Mouse (Mus musculus): Measurements from ENCODE around the gene Mindy4. TPM values are rescaled to one million over a fixed set of nuclear protein-coding genes. Genes with fewer than 3 reads are reported as not detected.

Gene Mindy4
- polyA plus RNA-seq, 1 experiment from 2014 or later = 9.2 TPM

GRCm38 (mm10) chr6:55252731-55253247 lies 49.6 kb downstream of the Mindy4 start:
- 80% methylated on average over 8 of the region's 8 CpGs for WGBS (ENCODE audit: insufficient replicate concordance)

GRCm38 (mm10) chr6:55256500-55257191 lies 53.5 kb downstream of the Mindy4 start:
- ATAC-seq (replicated peaks; ENCODE audit: insufficient number of reproducible peaks, low FRiP score, low TSS enrichment) = no peak
- H3K9ac ChIP-seq (ENCODE audit: low read depth, low read length) = no peak overlapping the region
- no peaks in the 10 kb centered on the region for H3K27me3 ChIP-seq (ENCODE audit: control insufficient read depth, insufficient read depth, low read length)
- no peaks in the 10 kb centered on the region for H3K4me1 ChIP-seq (ENCODE audit: control insufficient read depth, insufficient read depth, low read length)
- no peaks in the 10 kb centered on the region for H3K9me3 ChIP-seq (replicated peaks; ENCODE audit: control insufficient read depth, low read length)
- WGBS (ENCODE audit: insufficient replicate concordance) = 74% methylated on average over 13 of the region's 13 CpGs
- H3K4me2 ChIP-seq = no peak overlapping the region
- H3K27ac ChIP-seq (ENCODE audit: low read depth, low read length) = no peak overlapping the region
- no peak overlapping the region for H3K4me3 ChIP-seq (ENCODE audit: low read depth, low read length)
- H3K36me3 ChIP-seq (ENCODE audit: control insufficient read depth, insufficient read depth, low read length) = no peaks in the 10 kb centered on the region

More at GRCm38 (mm10) chr6:55252731-55253247, 49.6 kb downstream of the Mindy4 start:
- no peak overlapping the region for H3K9ac ChIP-seq (ENCODE audit: low read depth, low read length)
- H3K27ac ChIP-seq (ENCODE audit: low read depth, low read length) = no peak overlapping the region
- H3K36me3 ChIP-seq (ENCODE audit: control insufficient read depth, insufficient read depth, low read length) = no peaks in the 10 kb centered on the region
- H3K4me1 ChIP-seq (ENCODE audit: control insufficient read depth, insufficient read depth, low read length) = no peaks in the 10 kb centered on the region
- H3K27me3 ChIP-seq (ENCODE audit: control insufficient read depth, insufficient read depth, low read length) = no peaks in the 10 kb centered on the region
- ATAC-seq (replicated peaks; ENCODE audit: insufficient number of reproducible peaks, low FRiP score, low TSS enrichment) = no peak
- H3K4me2 ChIP-seq = no peak overlapping the region
- no peak overlapping the region for H3K4me3 ChIP-seq (ENCODE audit: low read depth, low read length)
- no peaks in the 10 kb centered on the region for H3K9me3 ChIP-seq (replicated peaks; ENCODE audit: control insufficient read depth, low read length)

GRCm38 (mm10) chr6:55257246-55257645 lies 54.1 kb downstream of the Mindy4 start:
- no peaks in the 10 kb centered on the region for H3K9me3 ChIP-seq (replicated peaks; ENCODE audit: control insufficient read depth, low read length)
- whole genome bisulfite sequencing (ENCODE audit: insufficient replicate concordance) = 80% methylated on average over 7 of the region's 7 CpGs

GRCm38 (mm10) chr6:55258428-55259325 lies 55.5 kb downstream of the Mindy4 start:
- Histone ChIP-seq H3K27me3 (ENCODE audit: control insufficient read depth, insufficient read depth, low read length) (no peaks in the 10 kb centered on the region), H3K4me1 (ENCODE audit: control insufficient read depth, insufficient read depth, low read length) (no peaks in the 10 kb centered on the region; the same call in none of the 2 replicates), H3K36me3 (ENCODE audit: control insufficient read depth, insufficient read depth, low read length) (no peaks in the 10 kb centered on the region), H3K4me3 (ENCODE audit: low read depth, low read length) (no peak overlapping the region), H3K27ac (ENCODE audit: low read depth, low read length) (no peak overlapping the region), H3K9me3 (replicated peaks; ENCODE audit: control insufficient read depth, low read length) (no peaks in the 10 kb centered on the region), H3K9ac (ENCODE audit: low read depth, low read length) (no peak overlapping the region), H3K4me2 (no peak overlapping the region)
- ATAC-seq (replicated peaks; ENCODE audit: insufficient number of reproducible peaks, low FRiP score, low TSS enrichment) = no peak
- WGBS (ENCODE audit: insufficient replicate concordance) = 71% methylated on average over 14 of the region's 14 CpGs

More at GRCm38 (mm10) chr6:55257246-55257645, 54.1 kb downstream of the Mindy4 start:
- Histone ChIP-seq H3K36me3 (ENCODE audit: control insufficient read depth, insufficient read depth, low read length) (no peaks in the 10 kb centered on the region), H3K27me3 (ENCODE audit: control insufficient read depth, insufficient read depth, low read length) (no peaks in the 10 kb centered on the region), H3K4me3 (ENCODE audit: low read depth, low read length) (no peak overlapping the region), H3K27ac (ENCODE audit: low read depth, low read length) (no peak overlapping the region), H3K4me1 (ENCODE audit: control insufficient read depth, insufficient read depth, low read length) (no peaks in the 10 kb centered on the region), H3K9ac (ENCODE audit: low read depth, low read length) (no peak overlapping the region), H3K4me2 (no peak overlapping the region)
- no peak for ATAC-seq (replicated peaks; ENCODE audit: insufficient number of reproducible peaks, low FRiP score, low TSS enrichment)

- H3K4me3 ChIP-seq (ENCODE audit: low read depth, low read length) = no peak overlapping the region
- no peak overlapping the region for H3K27ac ChIP-seq (ENCODE audit: low read depth, low read length)
- no peak for ATAC-seq (replicated peaks; ENCODE audit: insufficient number of reproducible peaks, low FRiP score, low TSS enrichment)
- no peak overlapping the region for H3K4me2 ChIP-seq
- H3K27me3 ChIP-seq (ENCODE audit: control insufficient read depth, insufficient read depth, low read length) = no peaks in the 10 kb centered on the region
- no peaks in the 10 kb centered on the region for H3K9me3 ChIP-seq (replicated peaks; ENCODE audit: control insufficient read depth, low read length)
- no peaks in the 10 kb centered on the region for H3K36me3 ChIP-seq (ENCODE audit: control insufficient read depth, insufficient read depth, low read length)
- no peak overlapping the region for H3K9ac ChIP-seq (ENCODE audit: low read depth, low read length)
- whole genome bisulfite sequencing (ENCODE audit: insufficient replicate concordance) = 75% methylated on average over 12 of the region's 12 CpGs
- H3K4me1 ChIP-seq (ENCODE audit: control insufficient read depth, insufficient read depth, low read length) = no peaks in the 10 kb centered on the region; the same call in none of the 2 replicates
Observed at GRCm38 (mm10) chr6:55262161-55262560, 59.0 kb downstream of the Mindy4 start.

GRCm38 (mm10) chr6:55263490-55264046 lies 60.4 kb downstream of the Mindy4 start:
- Histone ChIP-seq H3K36me3 (ENCODE audit: control insufficient read depth, insufficient read depth, low read length) (no peaks in the 10 kb centered on the region), H3K4me3 (ENCODE audit: low read depth, low read length) (no peak overlapping the region), H3K4me2 (no peak overlapping the region), H3K9me3 (replicated peaks; ENCODE audit: control insufficient read depth, low read length) (no peaks in the 10 kb centered on the region), H3K4me1 (ENCODE audit: control insufficient read depth, insufficient read depth, low read length) (no peaks in the 10 kb centered on the region; the same call in none of the 2 replicates), H3K27ac (ENCODE audit: low read depth, low read length) (no peak overlapping the region), H3K9ac (ENCODE audit: low read depth, low read length) (no peak overlapping the region), H3K27me3 (ENCODE audit: control insufficient read depth, insufficient read depth, low read length) (no peaks in the 10 kb centered on the region)
- ATAC-seq (replicated peaks; ENCODE audit: insufficient number of reproducible peaks, low FRiP score, low TSS enrichment) = no peak
- 53% methylated on average over 5 of the region's 5 CpGs for WGBS (ENCODE audit: insufficient replicate concordance)

- no peak overlapping the region for H3K27ac ChIP-seq (ENCODE audit: low read depth, low read length)
- no peaks in the 10 kb centered on the region for H3K36me3 ChIP-seq (ENCODE audit: control insufficient read depth, insufficient read depth, low read length)
- H3K9ac ChIP-seq (ENCODE audit: low read depth, low read length) = no peak overlapping the region
- no peaks in the 10 kb centered on the region; the same call in none of the 2 replicates for H3K4me1 ChIP-seq (ENCODE audit: control insufficient read depth, insufficient read depth, low read length)
- no peaks in the 10 kb centered on the region for H3K9me3 ChIP-seq (replicated peaks; ENCODE audit: control insufficient read depth, low read length)
- H3K4me2 ChIP-seq = no peak overlapping the region
- no peak for ATAC-seq (replicated peaks; ENCODE audit: insufficient number of reproducible peaks, low FRiP score, low TSS enrichment)
- WGBS (ENCODE audit: insufficient replicate concordance) = 78% methylated on average over 7 of the region's 7 CpGs
- no peak overlapping the region for H3K4me3 ChIP-seq (ENCODE audit: low read depth, low read length)
- no peaks in the 10 kb centered on the region for H3K27me3 ChIP-seq (ENCODE audit: control insufficient read depth, insufficient read depth, low read length)
Observed at GRCm38 (mm10) chr6:55264741-55265366, 61.7 kb downstream of the Mindy4 start.

GRCm38 (mm10) chr6:55272952-55273351 lies 69.8 kb downstream of the Mindy4 start:
- Histone ChIP-seq H3K4me3 (ENCODE audit: low read depth, low read length) (no peak overlapping the region), H3K27me3 (ENCODE audit: control insufficient read depth, insufficient read depth, low read length) (no peaks in the 10 kb centered on the region), H3K4me1 (ENCODE audit: control insufficient read depth, insufficient read depth, low read length) (peaks cover 5% of the 10 kb centered on the region; the same call in 1 of the 2 replicates), H3K4me2 (no peak overlapping the region), H3K27ac (ENCODE audit: low read depth, low read length) (no peak overlapping the region), H3K36me3 (ENCODE audit: control insufficient read depth, insufficient read depth, low read length) (no peaks in the 10 kb centered on the region), H3K9me3 (replicated peaks; ENCODE audit: control insufficient read depth, low read length) (no peaks in the 10 kb centered on the region), H3K9ac (ENCODE audit: low read depth, low read length) (no peak overlapping the region)
- ATAC-seq (replicated peaks; ENCODE audit: insufficient number of reproducible peaks, low FRiP score, low TSS enrichment) = no peak
- WGBS (ENCODE audit: insufficient replicate concordance) = 83% methylated on average over 7 of the region's 7 CpGs

Data from heart, embryonic 11.5 days (tissue).